Mouse (Mus musculus): ENCODE data around the gene Depp1. TPM values are rescaled to one million over a fixed set of nuclear protein-coding genes. Genes with fewer than 3 reads are reported as not detected.

Gene Depp1
- polyA plus RNA-seq, 1 experiment from 2014 or later = 17.6 TPM

- H3K36me3 ChIP-seq (ENCODE audit: control insufficient read depth, insufficient read depth, low read length) = no peaks in the 10 kb centered on the region
- peak overlapping the region; percentile 67; the same call in 1 of the 2 replicates for H3K4me3 ChIP-seq (ENCODE audit: low read length)
- WGBS = 43% methylated on average over 5 of the region's 5 CpGs
Observed at GRCm38 (mm10) chr6:116672349-116672748, 21.9 kb downstream of the Depp1 start.

GRCm38 (mm10) chr6:116673471-116674282, 23.3 kb downstream of the Depp1 start, which contains the start of gene Rassf4:
Rassf4 (minus strand) TSS chr6:116673952.
- H3K27ac ChIP-seq (ENCODE audit: low read depth, low read length) = peak within 1 kb of the TSS; percentile 66
- H3K4me1 ChIP-seq (ENCODE audit: control insufficient read depth, insufficient read depth, low read depth, low read length) = peaks cover 33% of the 10 kb centered on the region
- H3K36me3 ChIP-seq (ENCODE audit: control insufficient read depth, insufficient read depth, low read length) = no peaks in the 10 kb centered on the region
- peak within 1 kb of the TSS; percentile 67 for H3K4me3 ChIP-seq (ENCODE audit: low read length)
- H3K4me2 ChIP-seq (ENCODE audit: low read length) = peak within 1 kb of the TSS; percentile 98
- ATAC-seq = peak; percentile 92
- no peaks in the 10 kb centered on the region for H3K27me3 ChIP-seq (replicated peaks; ENCODE audit: control insufficient read depth, insufficient read depth, low read length)
- peak within 1 kb of the TSS; percentile 73 for H3K9ac ChIP-seq (ENCODE audit: low read depth, low read length)
- WGBS = under 1% methylated on average over 44 of the region's 44 CpGs
- H3K9me3 ChIP-seq (ENCODE audit: control insufficient read depth, low read length) = no peaks in the 10 kb centered on the region

More at GRCm38 (mm10) chr6:116672349-116672748, 21.9 kb downstream of the Depp1 start:
- Histone ChIP-seq H3K27ac (ENCODE audit: low read depth, low read length) (no peak overlapping the region), H3K9me3 (ENCODE audit: control insufficient read depth, low read length) (no peaks in the 10 kb centered on the region), H3K4me1 (ENCODE audit: control insufficient read depth, insufficient read depth, low read depth, low read length) (peaks cover 33% of the 10 kb centered on the region), H3K27me3 (replicated peaks; ENCODE audit: control insufficient read depth, insufficient read depth, low read length) (no peaks in the 10 kb centered on the region), H3K4me2 (ENCODE audit: low read length) (peak overlapping the region; percentile 98), H3K9ac (ENCODE audit: low read depth, low read length) (0 out of 2 replicates have a peak overlapping the region, but pooled peaks have one; percentile 3)
- no peak for ATAC-seq

GRCm38 (mm10) chr6:116674283-116674886, 24.0 kb downstream of the Depp1 start:
- H3K36me3 ChIP-seq (ENCODE audit: control insufficient read depth, insufficient read depth, low read length) = no peaks in the 10 kb centered on the region
- ATAC-seq = 0 out of 2 replicates have a peak, but pooled peaks have one; percentile 12
- 23% methylated on average over 16 of the region's 16 CpGs for WGBS
- no peaks in the 10 kb centered on the region for H3K27me3 ChIP-seq (replicated peaks; ENCODE audit: control insufficient read depth, insufficient read depth, low read length)
- H3K4me3 ChIP-seq (ENCODE audit: low read length) = peak overlapping the region; percentile 67
- H3K9me3 ChIP-seq (ENCODE audit: control insufficient read depth, low read length) = no peaks in the 10 kb centered on the region
- peaks cover 33% of the 10 kb centered on the region for H3K4me1 ChIP-seq (ENCODE audit: control insufficient read depth, insufficient read depth, low read depth, low read length)
- H3K4me2 ChIP-seq (ENCODE audit: low read length) = peak overlapping the region; percentile 98
- peak overlapping the region; percentile 73 for H3K9ac ChIP-seq (ENCODE audit: low read depth, low read length)
- H3K27ac ChIP-seq (ENCODE audit: low read depth, low read length) = peak overlapping the region; percentile 66

- ATAC-seq = no peak
- no peaks in the 10 kb centered on the region for H3K36me3 ChIP-seq (ENCODE audit: control insufficient read depth, insufficient read depth, low read length)
- no peaks in the 10 kb centered on the region for H3K27me3 ChIP-seq (replicated peaks; ENCODE audit: control insufficient read depth, insufficient read depth, low read length)
- H3K9ac ChIP-seq (ENCODE audit: low read depth, low read length) = no peak overlapping the region
- H3K9me3 ChIP-seq (ENCODE audit: control insufficient read depth, low read length) = no peaks in the 10 kb centered on the region
- no peak overlapping the region for H3K4me3 ChIP-seq (ENCODE audit: low read length)
- 80% methylated on average over 10 of the region's 10 CpGs for WGBS
- peaks cover 20% of the 10 kb centered on the region for H3K4me1 ChIP-seq (ENCODE audit: control insufficient read depth, insufficient read depth, low read depth, low read length)
- H3K27ac ChIP-seq (ENCODE audit: low read depth, low read length) = no peak overlapping the region
- no peak overlapping the region for H3K4me2 ChIP-seq (ENCODE audit: low read length)
Observed at GRCm38 (mm10) chr6:116676355-116676913, 26.0 kb downstream of the Depp1 start.

- 62% methylated on average over 6 of the region's 6 CpGs for WGBS
- Histone ChIP-seq H3K27ac (ENCODE audit: low read depth, low read length) (no peak overlapping the region), H3K9ac (ENCODE audit: low read depth, low read length) (no peak overlapping the region), H3K4me3 (ENCODE audit: low read length) (no peak overlapping the region), H3K27me3 (replicated peaks; ENCODE audit: control insufficient read depth, insufficient read depth, low read length) (no peaks in the 10 kb centered on the region), H3K4me2 (ENCODE audit: low read length) (no peak overlapping the region), H3K4me1 (ENCODE audit: control insufficient read depth, insufficient read depth, low read depth, low read length) (peaks cover 16% of the 10 kb centered on the region), H3K36me3 (ENCODE audit: control insufficient read depth, insufficient read depth, low read length) (no peaks in the 10 kb centered on the region), H3K9me3 (ENCODE audit: control insufficient read depth, low read length) (no peaks in the 10 kb centered on the region)
- no peak for ATAC-seq
Observed at GRCm38 (mm10) chr6:116677321-116677720, 26.9 kb downstream of the Depp1 start.

- Histone ChIP-seq H3K9ac (ENCODE audit: low read depth, low read length) (no peak overlapping the region), H3K4me3 (ENCODE audit: low read length) (no peak overlapping the region), H3K36me3 (ENCODE audit: control insufficient read depth, insufficient read depth, low read length) (no peaks in the 10 kb centered on the region), H3K27me3 (replicated peaks; ENCODE audit: control insufficient read depth, insufficient read depth, low read length) (no peaks in the 10 kb centered on the region), H3K4me2 (ENCODE audit: low read length) (no peak overlapping the region), H3K27ac (ENCODE audit: low read depth, low read length) (no peak overlapping the region), H3K4me1 (ENCODE audit: control insufficient read depth, insufficient read depth, low read depth, low read length) (no peaks in the 10 kb centered on the region), H3K9me3 (ENCODE audit: control insufficient read depth, low read length) (no peaks in the 10 kb centered on the region)
- 85% methylated on average over 5 of the region's 5 CpGs for WGBS
- no peak for ATAC-seq
Observed at GRCm38 (mm10) chr6:116679563-116680288, 29.3 kb downstream of the Depp1 start.

GRCm38 (mm10) chr6:116682317-116682716, 31.9 kb downstream of the Depp1 start:
- ATAC-seq = no peak
- no peak overlapping the region for H3K4me3 ChIP-seq (ENCODE audit: low read length)
- whole genome bisulfite sequencing = 61% methylated on average over 6 of the region's 6 CpGs
- no peak overlapping the region for H3K27ac ChIP-seq (ENCODE audit: low read depth, low read length)
- H3K9me3 ChIP-seq (ENCODE audit: control insufficient read depth, low read length) = no peaks in the 10 kb centered on the region
- no peak overlapping the region for H3K4me2 ChIP-seq (ENCODE audit: low read length)
- no peaks in the 10 kb centered on the region for H3K4me1 ChIP-seq (ENCODE audit: control insufficient read depth, insufficient read depth, low read depth, low read length)
- H3K9ac ChIP-seq (ENCODE audit: low read depth, low read length) = no peak overlapping the region
- no peaks in the 10 kb centered on the region for H3K27me3 ChIP-seq (replicated peaks; ENCODE audit: control insufficient read depth, insufficient read depth, low read length)
- H3K36me3 ChIP-seq (ENCODE audit: control insufficient read depth, insufficient read depth, low read length) = no peaks in the 10 kb centered on the region

GRCm38 (mm10) chr6:116693639-116694038, 43.2 kb downstream of the Depp1 start:
- 80% methylated on average over 4 of the region's 4 CpGs for WGBS

More at GRCm38 (mm10) chr6:116693639-116694038, 43.2 kb downstream of the Depp1 start:
- Histone ChIP-seq H3K27me3 (replicated peaks; ENCODE audit: control insufficient read depth, insufficient read depth, low read length) (no peaks in the 10 kb centered on the region), H3K36me3 (ENCODE audit: control insufficient read depth, insufficient read depth, low read length) (no peaks in the 10 kb centered on the region), H3K4me1 (ENCODE audit: control insufficient read depth, insufficient read depth, low read depth, low read length) (no peaks in the 10 kb centered on the region), H3K27ac (ENCODE audit: low read depth, low read length) (no peak overlapping the region), H3K4me3 (ENCODE audit: low read length) (no peak overlapping the region), H3K9ac (ENCODE audit: low read depth, low read length) (no peak overlapping the region), H3K9me3 (ENCODE audit: control insufficient read depth, low read length) (no peaks in the 10 kb centered on the region), H3K4me2 (ENCODE audit: low read length) (no peak overlapping the region)
- ATAC-seq = no peak
